Mouse (Mus musculus) left cerebral cortex, adult 11 months (tissue): ENCODE data around the gene C530008M17Rik.
"Not testable (repeated sequence)": the region's sequence is repeated elsewhere in the genome, so short reads cannot be mapped to it uniquely, and the experiment has no call there.

Source experiments
- DNase-seq: peaks from one replicate; pipeline ENCODE4 v3.0.0; 2022; ENCODE audit warnings: low spot score

Gene C530008M17Rik

DNA sequence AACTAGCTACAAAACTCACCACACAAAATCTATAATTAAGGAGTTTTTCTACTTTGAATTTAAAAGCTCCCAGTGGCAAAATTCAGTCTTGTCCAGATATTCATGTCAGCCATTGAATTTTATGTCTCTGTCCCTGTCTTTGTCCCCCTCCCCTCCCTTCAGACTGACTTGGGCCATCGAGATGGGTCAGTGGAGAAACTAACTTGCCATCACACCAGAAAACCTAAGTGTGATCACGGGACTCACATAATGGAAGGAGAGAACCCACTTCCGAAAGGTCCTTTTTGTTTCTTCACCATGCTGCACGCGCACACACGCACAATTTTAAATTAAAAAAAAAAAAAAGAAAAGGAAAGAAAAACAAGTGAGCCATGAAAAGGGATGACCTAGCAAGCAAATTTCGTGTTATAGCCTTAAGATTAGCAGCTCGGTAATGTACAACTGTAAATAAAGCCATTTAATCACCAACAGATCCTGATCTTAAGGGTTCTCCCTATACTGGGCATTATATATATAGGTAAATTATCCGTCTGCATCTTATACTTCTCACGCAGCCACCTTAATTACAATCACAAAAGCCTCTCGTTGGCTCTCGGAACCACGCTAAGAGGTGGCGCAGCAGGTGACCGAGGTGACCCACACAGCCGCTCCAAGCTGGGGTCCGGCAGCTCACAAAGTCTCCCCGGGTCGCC lies 248.5 kb downstream of the C530008M17Rik start:
- DNase-seq = no peak

DNA sequence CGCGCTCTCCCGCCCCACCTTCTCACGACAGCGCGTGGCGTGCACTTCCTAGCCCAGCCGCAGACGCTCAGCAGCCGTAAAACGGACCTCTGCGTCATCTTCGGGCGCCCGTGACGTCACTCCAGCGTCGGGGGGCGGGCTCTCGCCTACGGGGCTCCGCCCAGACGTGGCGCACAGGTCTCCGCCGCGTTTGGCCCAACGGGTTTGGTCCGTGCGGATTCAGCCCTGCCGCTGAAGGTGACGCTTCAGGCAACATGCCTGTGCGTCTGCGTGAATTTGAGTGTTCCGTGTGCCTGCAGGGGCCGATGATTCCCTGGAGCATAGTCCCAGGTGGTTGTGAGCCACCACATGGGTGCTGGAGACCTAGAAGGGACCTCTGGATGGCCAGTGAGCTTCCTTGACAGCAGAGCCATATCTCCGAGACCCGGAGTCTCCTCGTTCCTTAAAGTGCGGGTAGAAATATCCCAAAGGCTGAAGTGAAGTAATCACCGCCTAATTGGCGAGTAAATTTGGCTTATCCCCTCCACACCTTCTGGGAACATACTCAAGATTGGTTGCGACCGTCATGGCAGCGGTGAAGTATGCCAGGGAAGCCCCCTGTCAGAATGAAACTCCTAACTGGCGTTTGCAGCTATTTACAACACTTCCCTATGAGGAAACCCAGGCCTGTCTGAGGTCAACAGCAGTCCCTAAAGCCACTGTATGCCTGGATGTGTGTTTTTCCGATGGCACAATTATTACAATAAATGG lies 249.3 kb downstream of the C530008M17Rik start, which contains the start of gene Aasdh:
Gene Aasdh, minus strand, starts transcription at position 110 of the 750 bp plus-strand sequence.
- DNase-seq = peak; percentile 89

DNA sequence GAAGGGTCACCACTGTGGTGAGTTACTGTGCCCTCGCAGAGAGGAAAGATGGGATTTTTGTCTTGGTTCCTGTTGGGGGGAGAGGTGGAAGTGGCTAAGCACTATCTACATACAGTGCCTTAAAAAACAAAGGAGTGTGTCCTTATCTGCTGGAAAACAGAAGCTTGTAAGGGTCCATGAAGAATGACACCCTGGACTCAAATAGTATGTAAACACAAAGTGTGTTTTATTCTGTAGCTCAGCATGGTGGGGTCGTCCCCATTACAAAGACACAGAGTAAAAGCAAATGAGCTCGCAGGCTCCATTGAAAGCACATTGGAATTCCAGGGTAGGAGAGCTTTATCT lies 249.8 kb downstream of the C530008M17Rik start:
- no peak for DNase-seq

GRCm38 (mm10) chr5:76910807-76911206 lies 254.5 kb downstream of the C530008M17Rik start:
- DNase-seq = no peak

DNA sequence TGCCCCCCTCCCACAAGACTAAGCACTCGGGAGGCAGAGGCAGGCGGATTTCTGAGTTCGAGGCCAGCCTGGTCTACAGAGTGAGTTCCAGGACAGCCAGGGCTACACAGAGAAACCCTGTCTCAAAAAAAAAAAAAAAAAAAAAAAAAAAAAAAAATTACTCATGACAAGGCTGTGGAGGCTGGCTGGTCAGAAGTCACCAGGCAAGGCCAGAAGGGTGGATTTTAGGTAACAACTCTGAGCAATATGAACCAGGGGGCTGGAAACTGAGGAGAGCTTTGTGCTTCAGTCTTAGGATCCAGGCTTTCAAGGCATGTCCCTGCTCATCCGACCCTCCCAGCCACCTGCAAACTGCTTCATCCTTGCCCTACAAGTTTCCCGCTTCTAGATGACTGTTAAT lies 256.2 kb downstream of the C530008M17Rik start:
- DNase-seq = not testable (repeated sequence)

DNA sequence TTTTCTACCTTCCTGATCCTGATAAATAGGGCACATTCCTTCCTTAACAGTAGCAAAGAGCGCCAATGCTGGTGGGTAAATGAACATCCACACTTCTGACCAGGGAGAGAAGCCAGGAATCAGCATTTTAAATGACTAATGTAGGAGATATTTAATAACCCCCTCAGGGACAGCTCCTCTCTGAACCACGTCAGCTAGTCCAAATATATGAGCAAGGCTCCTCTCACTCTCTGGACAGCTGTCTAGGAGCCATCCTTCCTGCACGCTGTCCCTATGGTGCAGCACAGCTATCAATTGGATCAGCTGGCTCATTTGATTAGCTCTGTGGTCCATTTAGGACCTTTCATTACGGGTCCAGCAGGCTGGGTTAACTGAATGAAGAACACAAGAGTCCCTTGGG lies 266.5 kb downstream of the C530008M17Rik start:
- no peak for DNase-seq
